Mouse (Mus musculus): ENCODE results near the gene Fam129a. TPM values are rescaled to one million over a fixed set of nuclear protein-coding genes. Genes with fewer than 3 reads are reported as not detected.
"Not testable (repeated sequence)": the region's sequence is repeated elsewhere in the genome, so short reads cannot be mapped to it uniquely, and the experiment has no call there.

Gene Fam129a
- polyA plus RNA-seq, 1 experiment from 2014 or later, result 11.1 TPM

- WGBS, result 88% methylated on average over 4 of the region's 4 CpGs
- Histone ChIP-seq H3K36me3 (no peaks in the 10 kb centered on the region), H3K27ac (no peak overlapping the region), H3K4me2 (replicated peaks) (no peak overlapping the region), H3K27me3 (no peaks in the 10 kb centered on the region), H3K4me1 (peaks cover 27% of the 10 kb centered on the region), H3K4me3 (no peak overlapping the region), H3K9me3 (no peaks in the 10 kb centered on the region), H3K9ac (no peak overlapping the region)
- no peak for ATAC-seq (ENCODE audit: low FRiP score, low read depth)
These were observed 109.1 kb downstream of the Fam129a start for GRCm38 (mm10) chr1:151679883-151680613.

DNA sequence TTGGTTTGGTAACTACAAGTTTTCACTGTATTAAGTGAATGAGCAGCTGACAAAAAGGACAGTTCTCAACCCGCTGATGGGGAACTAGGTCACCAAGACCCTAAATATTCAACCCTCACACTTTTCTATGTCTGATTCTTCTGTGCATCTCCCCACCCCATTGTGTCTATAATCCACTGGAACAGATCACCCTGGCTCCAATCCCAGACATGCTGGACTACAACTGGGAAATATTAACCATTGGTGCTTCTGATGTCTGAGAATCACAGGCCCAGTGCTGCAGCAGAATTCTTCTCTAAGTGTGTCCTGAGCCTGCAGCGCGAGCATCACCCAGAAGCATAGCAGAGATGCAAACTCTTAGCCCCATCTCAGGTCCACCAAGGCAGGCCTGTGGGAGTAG is 110.0 kb downstream of the Fam129a start:
- Histone ChIP-seq H3K36me3 (no peaks in the 10 kb centered on the region), H3K9me3 (no peaks in the 10 kb centered on the region), H3K27me3 (no peaks in the 10 kb centered on the region), H3K4me2 (replicated peaks) (no peak overlapping the region), H3K4me3 (no peak overlapping the region), H3K4me1 (peaks cover 30% of the 10 kb centered on the region), H3K27ac (no peak overlapping the region), H3K9ac (no peak overlapping the region)
- 90% methylated on average over 3 of the region's 3 CpGs for WGBS
- ATAC-seq (ENCODE audit: low FRiP score, low read depth), result no peak

- ATAC-seq (ENCODE audit: low FRiP score, low read depth), result no peak
- 91% methylated on average over 6 of the region's 6 CpGs for WGBS
- no peak overlapping the region for H3K9ac ChIP-seq
- H3K4me1 ChIP-seq, result peaks cover 40% of the 10 kb centered on the region
- no peaks in the 10 kb centered on the region for H3K9me3 ChIP-seq
- H3K27me3 ChIP-seq, result no peaks in the 10 kb centered on the region
- no peaks in the 10 kb centered on the region for H3K36me3 ChIP-seq
- no peak overlapping the region for H3K27ac ChIP-seq
- H3K4me2 ChIP-seq (replicated peaks), result no peak overlapping the region
- H3K4me3 ChIP-seq, result no peak overlapping the region
These were observed 111.9 kb downstream of the Fam129a start for GRCm38 (mm10) chr1:151682896-151683295.

GRCm38 (mm10) chr1:151684451-151684892 is 113.5 kb downstream of the Fam129a start:
- Histone ChIP-seq H3K4me3 (no peak overlapping the region), H3K9me3 (no peaks in the 10 kb centered on the region), H3K4me1 (peaks cover 40% of the 10 kb centered on the region), H3K4me2 (replicated peaks) (peak overlapping the region; percentile 25), H3K9ac (no peak overlapping the region), H3K27me3 (no peaks in the 10 kb centered on the region), H3K36me3 (no peaks in the 10 kb centered on the region), H3K27ac (peak overlapping the region; percentile 78)
- WGBS, result 17% methylated on average over 7 of the region's 7 CpGs
- peak; percentile 82 for ATAC-seq (ENCODE audit: low FRiP score, low read depth)

DNA sequence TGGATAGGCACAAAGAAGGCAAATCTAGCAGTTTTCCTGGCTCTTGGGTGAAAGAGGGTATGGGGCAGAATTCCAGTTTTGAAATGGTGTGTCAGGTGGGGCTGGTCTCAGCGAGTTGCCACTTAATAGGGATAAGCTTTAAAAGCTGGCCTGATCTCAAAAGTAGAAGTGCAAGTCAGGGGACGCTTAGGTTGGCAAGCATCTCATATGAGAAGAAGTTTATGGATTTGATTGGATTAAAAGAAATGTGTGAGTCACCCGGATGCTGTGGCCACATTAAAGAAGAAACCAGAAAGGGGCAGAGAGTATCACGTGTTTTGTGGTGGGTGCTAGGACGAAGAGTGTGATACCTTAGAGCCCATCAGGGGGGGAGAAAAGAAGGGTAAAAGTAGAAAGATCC is 114.0 kb downstream of the Fam129a start:
- no peak overlapping the region for H3K4me3 ChIP-seq
- H3K9ac ChIP-seq, result no peak overlapping the region
- WGBS, result 32% methylated on average over 5 of the region's 5 CpGs
- H3K9me3 ChIP-seq, result no peaks in the 10 kb centered on the region
- H3K36me3 ChIP-seq, result no peaks in the 10 kb centered on the region
- H3K4me1 ChIP-seq, result peaks cover 43% of the 10 kb centered on the region
- H3K4me2 ChIP-seq (replicated peaks), result 0 out of 2 replicates have a peak overlapping the region, but pooled peaks have one; percentile 25
- no peak; the same call in 1 of the 2 replicates for ATAC-seq (ENCODE audit: low FRiP score, low read depth)
- H3K27ac ChIP-seq, result peak overlapping the region; percentile 78
- no peaks in the 10 kb centered on the region for H3K27me3 ChIP-seq

GRCm38 (mm10) chr1:151685666-151686309 is 114.8 kb downstream of the Fam129a start:
- no peak overlapping the region for H3K4me3 ChIP-seq
- peaks cover 47% of the 10 kb centered on the region for H3K4me1 ChIP-seq
- peak overlapping the region; percentile 35; the same call in 1 of the 2 replicates for H3K4me2 ChIP-seq (replicated peaks)
- H3K27ac ChIP-seq, result peak overlapping the region; percentile 78
- H3K9me3 ChIP-seq, result no peaks in the 10 kb centered on the region
- ATAC-seq (ENCODE audit: low FRiP score, low read depth), result peak; percentile 22
- H3K9ac ChIP-seq, result no peak overlapping the region
- H3K27me3 ChIP-seq, result no peaks in the 10 kb centered on the region
- 7% methylated on average over 12 of the region's 12 CpGs for WGBS
- no peaks in the 10 kb centered on the region for H3K36me3 ChIP-seq

DNA sequence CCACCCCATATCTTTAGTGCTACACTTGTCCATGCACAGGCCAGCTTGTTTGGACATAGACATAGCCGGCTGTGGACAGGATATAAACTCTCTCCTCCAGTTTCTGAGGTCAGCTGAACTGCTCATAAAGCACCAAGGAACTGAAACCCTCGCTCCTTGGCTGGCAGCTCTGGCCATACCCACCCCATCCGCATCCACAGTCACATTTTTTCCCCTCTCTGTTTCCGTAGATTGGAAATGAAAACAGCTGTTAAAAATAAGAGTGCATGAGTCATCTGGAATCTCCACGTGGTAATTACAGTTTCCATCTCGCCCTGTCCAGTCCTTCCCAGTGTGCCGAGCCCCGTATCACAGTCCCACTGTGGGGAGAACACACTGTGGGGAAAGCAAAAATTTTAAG is 115.7 kb downstream of the Fam129a start:
- H3K4me1 ChIP-seq, result peaks cover 47% of the 10 kb centered on the region
- H3K9me3 ChIP-seq, result no peaks in the 10 kb centered on the region
- H3K27ac ChIP-seq, result peak overlapping the region; percentile 78; the same call in 1 of the 2 replicates
- no peak overlapping the region for H3K4me3 ChIP-seq
- peak overlapping the region; percentile 35 for H3K4me2 ChIP-seq (replicated peaks)
- H3K9ac ChIP-seq, result no peak overlapping the region
- 7% methylated on average over 8 of the region's 8 CpGs for WGBS
- H3K36me3 ChIP-seq, result no peaks in the 10 kb centered on the region
- no peaks in the 10 kb centered on the region for H3K27me3 ChIP-seq
- ATAC-seq (ENCODE audit: low FRiP score, low read depth), result peak; percentile 12; the same call in 1 of the 2 replicates

DNA sequence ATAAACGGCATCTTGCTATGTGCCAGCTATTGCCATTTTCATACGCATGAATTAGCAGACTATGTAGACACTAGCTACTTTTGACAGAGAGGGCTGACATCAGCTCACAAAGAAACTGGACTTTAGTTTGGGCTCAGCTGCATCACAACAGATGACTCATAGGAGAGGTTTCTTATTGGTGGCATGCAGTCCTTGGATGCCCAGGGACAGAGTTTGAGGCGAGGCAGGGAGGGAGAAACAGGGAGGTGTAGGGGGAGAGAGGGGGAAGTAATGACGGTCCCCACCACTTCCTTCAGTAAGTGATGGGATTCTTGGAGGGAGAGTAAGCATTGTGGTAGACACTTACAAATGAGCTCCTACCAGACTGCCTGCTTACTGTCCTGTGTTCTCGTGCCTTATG is 118.0 kb downstream of the Fam129a start:
- no peak overlapping the region for H3K4me3 ChIP-seq
- H3K27me3 ChIP-seq, result no peaks in the 10 kb centered on the region
- H3K9me3 ChIP-seq, result no peaks in the 10 kb centered on the region
- peaks cover 56% of the 10 kb centered on the region for H3K4me1 ChIP-seq
- no peak overlapping the region for H3K9ac ChIP-seq
- H3K36me3 ChIP-seq, result no peaks in the 10 kb centered on the region
- no peak overlapping the region for H3K27ac ChIP-seq
- ATAC-seq (ENCODE audit: low FRiP score, low read depth), result no peak
- WGBS, result 81% methylated on average over 5 of the region's 5 CpGs
- H3K4me2 ChIP-seq (replicated peaks), result no peak overlapping the region

GRCm38 (mm10) chr1:151689561-151689960 is 118.6 kb downstream of the Fam129a start:
- 68% methylated on average over 8 of the region's 8 CpGs for WGBS
- Histone ChIP-seq H3K4me3 (no peak overlapping the region), H3K27me3 (no peaks in the 10 kb centered on the region), H3K36me3 (no peaks in the 10 kb centered on the region), H3K4me1 (peaks cover 50% of the 10 kb centered on the region), H3K27ac (no peak overlapping the region), H3K9me3 (no peaks in the 10 kb centered on the region), H3K4me2 (replicated peaks) (no peak overlapping the region), H3K9ac (no peak overlapping the region)
- no peak for ATAC-seq (ENCODE audit: low FRiP score, low read depth)

- Histone ChIP-seq H3K9me3 (no peaks in the 10 kb centered on the region), H3K4me3 (no peak overlapping the region), H3K9ac (no peak overlapping the region), H3K4me1 (peaks cover 45% of the 10 kb centered on the region), H3K4me2 (replicated peaks) (no peak overlapping the region), H3K27ac (no peak overlapping the region), H3K27me3 (no peaks in the 10 kb centered on the region), H3K36me3 (no peaks in the 10 kb centered on the region)
- WGBS, result 74% methylated on average over 6 of the region's 6 CpGs
- no peak for ATAC-seq (ENCODE audit: low FRiP score, low read depth)
These were observed 119.1 kb downstream of the Fam129a start for GRCm38 (mm10) chr1:151690061-151690460.

GRCm38 (mm10) chr1:151690583-151691193 is 119.7 kb downstream of the Fam129a start:
- Histone ChIP-seq H3K9ac (no peak overlapping the region), H3K4me3 (no peak overlapping the region), H3K9me3 (no peaks in the 10 kb centered on the region), H3K36me3 (no peaks in the 10 kb centered on the region), H3K4me2 (replicated peaks) (no peak overlapping the region), H3K4me1 (peaks cover 39% of the 10 kb centered on the region), H3K27ac (no peak overlapping the region), H3K27me3 (no peaks in the 10 kb centered on the region)
- 74% methylated on average over 7 of the region's 7 CpGs for WGBS
- no peak for ATAC-seq (ENCODE audit: low FRiP score, low read depth)

DNA sequence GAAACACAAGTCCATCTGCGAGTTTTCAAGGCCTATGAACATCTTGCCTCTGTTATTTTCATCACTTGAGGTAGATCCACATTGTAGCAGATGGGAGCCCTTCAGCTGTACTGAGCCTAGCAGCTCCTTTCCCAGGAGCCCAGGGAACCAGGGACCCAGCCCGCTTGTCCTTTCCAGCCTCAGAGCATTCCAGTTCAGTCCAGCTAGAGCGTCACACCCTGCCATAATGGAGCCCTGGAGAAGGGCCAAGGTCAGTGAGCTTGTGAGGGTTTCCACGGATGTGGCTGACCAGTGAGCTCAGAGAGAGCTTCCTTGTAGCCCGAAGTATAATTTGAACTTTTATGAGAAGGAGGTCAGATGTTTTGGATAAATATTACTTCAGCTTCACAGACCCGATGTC is 121.9 kb downstream of the Fam129a start:
- not testable (repeated sequence) for H3K36me3 ChIP-seq; H3K27me3 ChIP-seq; H3K9ac ChIP-seq; H3K27ac ChIP-seq; H3K4me3 ChIP-seq; ATAC-seq (ENCODE audit: low FRiP score, low read depth); H3K4me2 ChIP-seq (replicated peaks); H3K9me3 ChIP-seq
- H3K4me1 ChIP-seq, result peaks cover 20% of the 10 kb centered on the region
- 34% methylated on average over 6 of the region's 6 CpGs for WGBS

Data from limb, embryonic 13.5 days (tissue).